Mouse (Mus musculus): ENCODE data around the gene Rbms1.
"Not testable (repeated sequence)": the region's sequence is repeated elsewhere in the genome, so short reads cannot be mapped to it uniquely, and the experiment has no call there.

The Rbms1 gene

DNA sequence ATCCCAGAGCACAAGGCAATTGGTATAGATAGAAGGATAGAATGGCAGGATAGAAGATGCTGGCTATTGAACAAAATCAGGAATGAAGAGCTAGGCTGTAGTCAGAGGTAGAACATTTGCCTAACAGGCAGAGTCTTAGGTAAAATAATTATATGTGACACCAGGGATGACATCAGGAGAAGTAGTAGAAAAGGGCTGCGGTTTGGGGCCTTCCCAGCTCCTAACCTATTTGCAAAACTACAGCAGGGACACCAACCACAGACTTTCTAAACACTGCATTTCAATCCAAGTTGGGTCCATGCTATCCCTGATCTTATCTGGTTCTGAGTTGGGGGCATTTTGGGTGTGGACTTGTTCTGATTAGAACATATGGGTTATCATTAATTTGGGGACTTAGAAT, 118.7 kb downstream of the Rbms1 start:
- DNase-seq, result no peak

DNA sequence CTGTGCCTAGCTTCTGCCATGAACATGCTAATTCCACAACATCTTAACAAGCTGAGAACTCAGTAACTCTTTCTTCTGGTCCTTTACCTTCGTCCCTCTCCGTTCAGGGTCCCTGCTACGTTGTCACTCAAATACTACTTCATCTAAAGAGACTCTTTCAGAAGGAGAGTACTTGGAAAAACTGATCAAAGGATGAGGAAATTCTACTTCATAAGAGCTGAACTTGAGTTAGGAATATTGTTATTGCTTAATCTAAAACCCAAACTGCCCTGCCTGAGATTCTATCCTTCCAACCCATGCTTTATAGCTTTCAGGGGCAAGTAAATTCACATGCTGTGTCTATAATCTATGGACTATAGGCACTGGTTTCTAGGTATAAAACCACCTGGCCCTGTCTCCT, 119.4 kb downstream of the Rbms1 start:
- DNase-seq, result no peak

DNA sequence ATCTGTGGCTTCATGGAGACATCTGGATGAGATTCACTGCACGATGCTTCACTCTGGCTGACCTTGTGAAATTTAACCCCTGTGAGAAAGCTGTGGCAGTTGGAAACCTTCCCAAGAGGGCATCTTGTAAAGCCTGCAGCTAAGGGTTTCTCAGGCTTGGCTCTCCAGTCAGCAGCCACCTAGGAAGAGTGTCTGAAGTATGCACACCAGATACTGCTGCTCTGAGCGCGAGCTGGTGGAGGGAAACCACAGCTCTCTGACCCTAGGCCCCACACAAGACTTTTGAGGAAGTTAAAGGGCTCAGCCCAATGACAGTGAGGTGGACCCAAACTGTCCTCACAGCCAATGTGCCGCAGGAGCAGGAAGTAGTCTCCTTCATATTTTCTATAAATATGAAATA, 120.0 kb downstream of the Rbms1 start:
- DNase-seq, result no peak

- no peak for DNase-seq
Measured at GRCm38 (mm10) chr2:60840922-60841321, 122.1 kb downstream of the Rbms1 start.

DNA sequence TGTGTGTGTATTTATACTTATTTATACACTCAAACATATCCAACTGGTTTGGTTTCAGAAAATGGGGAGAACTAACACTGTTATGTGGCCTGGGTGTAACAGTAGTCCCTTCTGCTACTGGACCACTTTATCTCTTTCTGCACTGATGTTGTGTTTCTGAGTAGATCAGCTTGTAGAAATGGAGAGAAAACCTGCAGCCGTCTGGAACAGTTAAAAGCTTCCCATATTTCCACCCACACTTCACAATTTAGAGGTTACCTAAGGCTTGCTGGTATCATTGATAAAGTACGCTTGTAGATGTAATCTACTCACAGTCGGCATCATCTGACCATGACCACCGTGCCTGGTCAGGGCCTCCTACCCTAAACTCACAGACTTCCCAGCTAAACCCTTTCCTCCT, 123.5 kb downstream of the Rbms1 start:
- DNase-seq, result no peak

GRCm38 (mm10) chr2:60838856-60839255, 124.1 kb downstream of the Rbms1 start:
- DNase-seq, result no peak

GRCm38 (mm10) chr2:60837616-60838015, 125.4 kb downstream of the Rbms1 start:
- DNase-seq, result no peak

- DNase-seq, result no peak
Measured at GRCm38 (mm10) chr2:60836237-60836636, 126.8 kb downstream of the Rbms1 start.

DNA sequence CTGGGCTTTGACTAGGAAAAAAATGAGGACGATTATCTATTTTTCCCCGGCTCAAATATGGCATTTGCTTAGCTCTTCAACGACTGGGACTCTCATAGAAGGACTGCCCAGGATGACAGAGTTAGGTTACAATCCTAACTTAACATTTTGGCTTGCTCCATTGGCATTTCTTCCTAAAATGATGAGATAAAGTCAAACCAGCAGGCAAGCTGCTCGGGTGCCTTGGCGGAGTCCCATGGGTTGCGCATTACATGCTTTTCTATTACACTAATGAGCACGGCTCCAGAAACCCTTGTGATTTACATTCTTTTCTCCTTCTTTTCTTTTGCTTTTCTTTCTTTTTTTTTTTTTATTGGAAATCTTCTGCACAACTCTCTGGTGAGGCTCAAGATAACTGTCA, 128.7 kb downstream of the Rbms1 start:
- no peak for DNase-seq

DNA sequence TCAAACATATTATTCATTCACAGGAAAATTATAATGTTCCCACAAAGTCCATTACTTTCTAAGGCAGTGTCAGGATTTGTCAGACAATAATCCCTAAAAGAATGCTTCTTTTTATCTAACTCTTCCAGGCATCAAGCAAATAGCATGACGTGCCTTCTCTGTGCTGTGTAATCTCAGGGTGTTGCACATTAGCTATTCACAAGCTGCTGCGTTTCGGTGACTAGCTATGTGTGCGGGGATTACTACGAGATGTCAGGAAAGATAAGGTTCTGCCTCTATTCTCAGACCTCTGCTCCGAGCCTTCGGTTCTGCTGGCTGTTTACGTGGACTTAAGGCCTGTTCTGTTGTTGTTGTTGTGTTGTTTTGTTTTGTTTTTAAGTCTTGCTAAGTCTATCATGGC, 130.7 kb downstream of the Rbms1 start:
- DNase-seq, result no peak

DNA sequence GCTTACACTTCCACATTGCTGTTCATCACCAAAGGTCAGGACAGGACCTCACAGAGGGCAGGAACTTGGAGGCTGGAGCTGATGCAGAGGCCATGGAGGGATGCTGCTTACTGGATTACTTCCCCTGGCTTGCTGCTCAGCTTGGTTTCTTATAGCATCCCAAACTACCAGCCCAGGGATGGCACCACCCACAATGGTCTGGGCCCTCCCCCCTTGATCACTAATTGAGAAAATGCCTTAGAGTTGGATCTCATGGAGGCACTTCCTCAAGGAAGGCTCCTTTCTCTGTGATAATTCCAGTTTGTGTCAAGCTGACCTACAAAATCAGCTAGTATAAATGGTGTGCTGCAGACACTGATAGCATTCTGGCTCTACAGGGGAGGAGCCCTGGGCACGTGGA, 132.5 kb downstream of the Rbms1 start:
- DNase-seq, result not testable (repeated sequence)

GRCm38 (mm10) chr2:60828908-60829462, 134.0 kb downstream of the Rbms1 start:
- no peak for DNase-seq

DNA sequence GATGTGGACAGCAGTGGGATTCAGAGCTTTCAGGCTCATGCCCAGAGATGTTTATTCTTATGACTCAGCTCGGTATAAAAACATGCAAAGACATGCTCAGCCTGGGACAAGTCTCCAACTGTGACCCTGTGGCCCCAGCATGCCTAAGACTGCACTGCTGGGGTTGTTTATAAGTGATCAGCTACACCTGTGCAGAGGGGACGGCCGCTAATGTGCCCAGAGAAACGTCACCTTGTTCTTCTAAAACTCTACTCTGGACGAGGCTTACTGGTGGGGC, 135.9 kb downstream of the Rbms1 start:
- DNase-seq, result no peak

- DNase-seq, result no peak
Measured at GRCm38 (mm10) chr2:60826406-60827151, 136.4 kb downstream of the Rbms1 start.

- DNase-seq, result no peak
Measured at GRCm38 (mm10) chr2:60825690-60826089, 137.3 kb downstream of the Rbms1 start.

GRCm38 (mm10) chr2:60821635-60822034, 141.4 kb downstream of the Rbms1 start:
- DNase-seq, result no peak

GRCm38 (mm10) chr2:60818632-60819031, 144.4 kb downstream of the Rbms1 start:
- no peak for DNase-seq

GRCm38 (mm10) chr2:60816307-60816706, 146.7 kb downstream of the Rbms1 start:
- DNase-seq, result no peak

DNA sequence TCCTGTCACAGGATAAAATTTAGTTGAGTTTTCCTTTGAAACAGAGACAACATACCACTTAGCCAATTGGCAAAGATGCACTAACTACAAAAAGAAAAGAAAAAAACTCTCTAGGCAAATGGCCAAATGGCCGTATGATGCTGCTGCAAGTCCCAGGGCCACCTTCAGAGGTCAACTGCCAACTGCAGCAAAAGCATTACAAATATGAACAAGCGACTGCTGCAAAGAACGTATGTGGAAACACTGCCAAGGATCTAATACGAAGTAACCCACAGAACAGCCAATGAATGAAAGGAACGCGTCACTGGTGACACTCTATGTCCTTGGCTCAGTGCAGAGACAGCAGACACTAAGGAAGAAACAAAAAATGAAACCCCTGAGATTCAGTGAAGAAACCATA, 148.2 kb downstream of the Rbms1 start:
- DNase-seq, result no peak

- DNase-seq, result no peak
Measured at GRCm38 (mm10) chr2:60812949-60813348, 150.0 kb downstream of the Rbms1 start.

GRCm38 (mm10) chr2:60810617-60811016, 152.4 kb downstream of the Rbms1 start:
- no peak for DNase-seq

- no peak for DNase-seq
Measured at GRCm38 (mm10) chr2:60809441-60809921, 153.5 kb downstream of the Rbms1 start.

GRCm38 (mm10) chr2:60808822-60809221, 154.2 kb downstream of the Rbms1 start:
- DNase-seq, result no peak

DNA sequence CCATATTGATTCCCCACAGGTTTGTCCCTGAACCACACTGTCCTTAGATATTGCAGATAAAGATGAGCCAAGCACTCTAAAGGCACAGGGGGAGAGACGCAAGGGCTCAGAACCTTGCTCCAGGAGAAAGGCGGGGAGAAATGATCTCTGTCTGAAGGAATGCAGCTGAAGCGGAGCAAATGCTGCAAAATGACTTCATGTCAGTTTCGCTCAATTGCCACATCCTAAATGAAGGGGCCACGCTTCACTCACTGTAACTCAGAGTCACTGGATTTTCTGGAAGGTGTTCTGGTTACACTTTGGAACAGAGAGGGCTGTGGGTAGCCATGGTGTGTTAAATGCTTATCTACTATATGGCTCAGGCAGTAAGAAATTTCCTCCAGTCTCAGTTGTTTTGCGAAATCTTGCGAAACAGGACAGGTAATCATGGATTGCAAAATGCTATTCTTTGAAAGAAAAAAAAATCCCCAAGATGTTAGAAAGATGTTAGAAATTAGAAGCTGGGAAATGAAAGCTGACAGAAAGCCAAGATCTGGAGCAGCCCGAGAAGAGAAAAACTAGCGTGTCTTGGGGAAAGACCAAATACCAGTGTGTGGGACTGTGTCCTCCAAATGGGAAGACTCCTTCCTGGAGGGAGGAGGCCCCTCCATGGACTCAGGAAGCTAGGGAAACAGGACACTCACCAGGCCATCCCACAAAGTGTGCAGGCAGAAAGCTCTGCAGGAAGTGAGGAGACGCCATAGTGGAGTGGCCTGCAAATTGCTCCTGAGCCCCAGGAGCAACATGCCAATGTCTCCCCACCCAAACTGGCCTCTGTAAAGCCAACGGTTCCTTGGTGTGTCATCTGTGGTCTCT, 155.4 kb downstream of the Rbms1 start:
- DNase-seq, result no peak
